Mouse (Mus musculus): ENCODE results near the gene Sp4. TPM values are rescaled to one million over a fixed set of nuclear protein-coding genes. Genes with fewer than 3 reads are reported as not detected.
A peak's percentile ranks its signal among the peaks of the same experiment; 100 is the strongest.

Sp4 gene
- total RNA-seq, 2 experiments from 2014 or later: 7.8 to 10.3 TPM

GRCm38 (mm10) chr12:118285099-118285498 lies 16.1 kb downstream of the Sp4 start:
- intact Hi-C loops (cut with DNase I): no loop called here
- peak; percentile 45 to 46 for DNase-seq

DNA sequence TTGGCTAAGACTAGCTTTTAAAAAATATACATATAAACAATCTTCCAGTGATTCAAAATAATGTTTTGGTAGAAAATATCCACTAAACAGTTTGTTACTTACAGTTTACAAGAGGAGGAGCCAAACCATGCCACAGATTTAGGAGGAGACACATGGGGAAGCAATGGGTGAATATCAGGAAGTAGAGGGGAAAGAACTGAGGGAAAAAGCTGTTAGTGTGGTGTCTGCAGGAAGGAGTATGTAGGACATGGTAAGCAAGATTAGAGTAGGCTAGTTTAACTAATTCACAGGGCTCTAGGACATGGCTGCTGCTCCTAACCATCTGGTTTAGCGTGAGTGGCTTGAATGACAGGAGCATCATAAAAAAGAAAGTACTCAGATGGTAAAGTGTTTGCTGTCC lies 19.3 kb downstream of the Sp4 start:
- intact Hi-C loops (cut with DNase I): no loop called here
- DNase-seq: no peak

DNA sequence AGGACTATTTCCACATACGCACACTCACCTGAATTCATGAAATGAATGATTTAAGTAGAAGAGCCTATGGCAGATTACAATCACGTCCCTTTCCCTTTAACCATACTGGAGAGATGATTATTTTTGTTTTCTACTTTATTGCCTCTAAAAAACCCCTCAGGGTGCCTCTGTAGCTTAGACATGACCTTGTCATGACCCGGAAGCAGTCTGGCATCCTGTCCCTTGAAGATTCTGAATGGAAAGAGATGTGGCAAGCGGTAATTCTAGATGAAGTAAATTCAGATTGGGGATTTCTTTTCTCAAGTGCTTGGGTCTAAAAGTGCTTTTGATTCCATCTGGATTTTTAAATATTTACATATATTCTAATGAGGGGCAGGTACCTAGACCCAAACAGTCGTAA lies 24.9 kb downstream of the Sp4 start:
- DNase-seq: no peak

DNA sequence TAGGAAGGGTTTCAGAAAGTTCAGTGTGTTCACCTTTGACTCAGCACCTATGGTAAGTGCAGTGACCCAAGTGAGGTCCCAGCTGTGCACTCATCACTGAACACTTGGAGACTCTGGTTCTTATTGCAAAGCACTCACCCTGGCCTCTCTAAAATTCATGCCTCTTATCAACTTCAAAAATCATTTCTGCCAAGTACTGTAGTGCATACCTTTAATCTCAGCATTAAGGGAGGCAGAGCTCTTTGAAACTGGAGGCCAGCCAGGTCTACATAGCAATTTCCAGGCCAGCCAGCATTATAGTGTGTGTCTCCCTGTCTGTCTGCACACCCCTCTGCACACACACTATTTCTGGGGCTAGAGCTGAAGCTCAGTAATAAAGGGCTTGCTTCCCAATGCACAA lies 36.3 kb downstream of the Sp4 start:
- intact Hi-C loops (cut with DNase I): no loop called here
- no peak for DNase-seq

More for the DNA sequence above, 24.9 kb downstream of the Sp4 start:
- intact Hi-C loops (cut with DNase I): no loop called here

- no peak for DNase-seq
- intact Hi-C loops (cut with DNase I): no loop called here
Observed at GRCm38 (mm10) chr12:118263878-118264277, 37.4 kb downstream of the Sp4 start.

DNA sequence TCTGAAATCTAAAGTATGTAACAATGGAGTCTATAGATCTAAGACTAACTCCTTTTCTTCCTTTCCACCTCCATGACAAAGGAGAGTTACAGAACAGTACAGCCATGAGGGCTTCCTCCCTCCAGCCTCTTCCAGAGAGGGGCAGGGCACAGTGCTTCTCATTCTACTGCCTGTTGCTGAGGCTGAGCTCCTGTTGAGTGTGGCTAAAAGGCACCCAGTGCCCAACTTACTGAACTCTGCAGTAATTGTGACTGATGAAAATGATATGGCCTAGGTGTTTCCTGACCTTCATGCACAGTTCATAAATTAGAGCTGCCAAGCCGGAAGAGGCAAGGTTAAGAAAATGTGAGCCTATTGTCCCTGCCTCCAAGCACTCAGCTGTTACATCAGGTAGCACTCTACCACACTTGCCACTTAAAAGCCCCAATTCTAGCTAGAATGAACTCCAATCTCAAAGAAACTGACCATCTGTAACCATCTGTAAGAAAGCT lies 45.9 kb downstream of the Sp4 start:
- no peak for DNase-seq
- intact Hi-C loops (cut with DNase I): no loop called here

GRCm38 (mm10) chr12:118221182-118221581 lies 80.1 kb downstream of the Sp4 start:
- intact Hi-C loops (cut with DNase I): no loop called here
- DNase-seq: no peak

DNA sequence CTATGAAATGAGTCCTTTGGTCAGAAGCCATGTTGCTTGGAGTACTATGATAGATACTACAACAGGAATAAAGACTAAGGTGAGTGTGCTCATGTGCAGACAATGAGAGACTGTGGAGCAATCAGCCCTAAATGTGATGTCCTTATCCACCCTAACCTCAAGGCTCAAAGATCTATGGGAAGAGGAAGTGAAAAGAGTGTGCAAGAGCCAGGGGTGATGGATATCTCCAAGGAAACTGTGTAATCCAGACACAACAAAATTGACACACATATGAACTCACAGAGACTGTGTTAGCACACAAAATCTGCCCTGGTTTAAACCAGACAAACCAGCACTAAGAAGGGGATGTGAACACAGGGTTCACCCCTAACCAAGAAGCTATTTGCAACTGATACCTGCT lies 81.2 kb downstream of the Sp4 start:
- intact Hi-C loops (cut with DNase I): no loop called here

GRCm38 (mm10) chr12:118212163-118212562 lies 89.1 kb downstream of the Sp4 start:
- no peak for DNase-seq
- intact Hi-C loops (cut with DNase I): no loop called here

More for the DNA sequence above, 81.2 kb downstream of the Sp4 start:
- no peak for DNase-seq

DNA sequence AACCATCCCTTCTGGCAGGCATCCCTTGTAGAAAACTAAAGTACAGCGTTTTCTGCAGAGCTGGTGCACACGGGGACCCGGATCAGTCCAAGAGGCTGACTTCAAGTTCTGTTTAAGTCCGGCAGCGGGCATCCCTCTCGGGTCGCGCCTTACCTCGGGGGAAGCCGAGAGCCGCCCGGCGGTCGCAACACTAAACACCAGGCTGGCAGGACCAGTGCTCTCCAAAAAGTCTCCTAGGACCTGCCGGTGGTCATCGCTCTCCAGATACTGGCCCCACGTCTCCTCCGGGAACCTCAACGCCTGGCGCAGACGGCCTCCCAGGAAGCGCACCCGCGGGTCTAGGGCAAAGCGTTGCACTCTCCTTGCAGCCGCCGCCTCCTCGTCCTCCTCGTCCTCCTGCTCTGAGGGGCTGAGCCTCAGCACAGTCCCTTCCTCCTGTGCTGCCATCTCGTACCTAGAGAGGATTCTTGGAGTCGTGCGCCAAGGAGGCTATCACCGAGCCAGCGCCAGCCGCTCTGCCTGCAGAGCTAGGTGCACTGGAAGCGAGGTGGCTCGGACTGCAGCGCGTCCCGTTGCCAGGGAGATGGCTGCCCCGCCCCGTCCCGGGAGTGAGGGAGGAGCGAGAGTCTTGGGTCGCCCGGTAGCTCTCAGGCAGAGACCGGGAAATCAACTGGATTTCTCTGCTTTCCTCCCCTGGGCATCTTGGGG lies 102.7 kb downstream of the Sp4 start, which contains the start of gene Dnah11:
Dnah11 (minus strand) TSS at position 658 of the 708 bp plus-strand sequence.
- intact Hi-C loops (cut with DNase I): loop anchor here (5.0 to 10.0 kb wide), 2 partner anchors 104 to 656 kb away; partner anchors contain the start of gene Sp4
- peak; percentile 66 to 71 for DNase-seq

GRCm38 (mm10) chr12:118196583-118196982 lies 104.7 kb downstream of the Sp4 start:
- no peak for DNase-seq
- intact Hi-C loops (cut with DNase I): loop anchor here (5.0 to 10.0 kb wide), 2 partner anchors 106 to 658 kb away; partner anchors contain the start of gene Sp4

GRCm38 (mm10) chr12:118189535-118189934 lies 111.7 kb downstream of the Sp4 start:
- intact Hi-C loops (cut with DNase I): no loop called here
- DNase-seq: no peak

- DNase-seq: no peak
- intact Hi-C loops (cut with DNase I): no loop called here
Observed at GRCm38 (mm10) chr12:118187663-118188062, 113.6 kb downstream of the Sp4 start.

- DNase-seq: no peak
- intact Hi-C loops (cut with DNase I): no loop called here
Observed at GRCm38 (mm10) chr12:118186881-118187489, 114.3 kb downstream of the Sp4 start.

- intact Hi-C loops (cut with DNase I): no loop called here
- DNase-seq: no peak
Observed at GRCm38 (mm10) chr12:118186120-118186880, 114.9 kb downstream of the Sp4 start.

Other genes with a start within 250 kb of the Sp4 start
- gene Dnah11, start 102.4 kb downstream of the Sp4 start, total RNA-seq (2021): not detected